Mouse (Mus musculus): Measurements from ENCODE around the gene Mup12. TPM values are rescaled to one million over a fixed set of nuclear protein-coding genes. Genes with fewer than 3 reads are reported as not detected.

Gene Mup12
- not detected for polyA plus RNA-seq (2012; fragmentation: generic; extraction: Trizol)

GRCm38 (mm10) chr4:60741226-60741625, at the start of gene Mup12:
Gene Mup12 (minus strand): TSS chr4:60741326.

Other genes starting within 250 kb of the Mup12 start
- not detected for gene Mup1, start 239.4 kb downstream of the Mup12 start, polyA plus RNA-seq (2012; fragmentation: generic; extraction: Trizol)
- not detected for gene Mup10, start 159.1 kb downstream of the Mup12 start, polyA plus RNA-seq (2012; fragmentation: generic; extraction: Trizol)
- not detected for gene Mup11, start 78.9 kb downstream of the Mup12 start, polyA plus RNA-seq (2012; fragmentation: generic; extraction: Trizol)
- not detected for gene Mup22, start 80.1 kb upstream of the Mup12 start, polyA plus RNA-seq (2012; fragmentation: generic; extraction: Trizol)